Mouse (Mus musculus) forebrain, postnatal 0 days (tissue): ENCODE results near the gene Zfp747. TPM values are rescaled to one million over a fixed set of nuclear protein-coding genes. Genes with fewer than 3 reads are reported as not detected.
"Not testable (repeated sequence)": the region's sequence is repeated elsewhere in the genome, so short reads cannot be mapped to it uniquely, and the experiment has no call there.

Experiments
- ATAC-seq: fragments of 200-750 bp; cut with Nextera tagmentation; 2 replicates; pipeline ENCODE4 v1.8.0; 2017; ENCODE audit warnings: mild to moderate bottlenecking, moderate library complexity
- DNase-seq: peaks from one replicate; pipeline ENCODE4 v3.0.0-alpha.2; 2015
- H3K27ac ChIP-seq: fragments of 300-500 bp; sonication (generic); 2 replicates; pipeline ENCODE4 v1.5.1; 2014; ENCODE audit warnings: low read depth, mild to moderate bottlenecking, antibody characterized with exemption, low read length, moderate library complexity, mixed read lengths
- H3K27me3 ChIP-seq: fragments of 300-500 bp; sonication (generic); 2 replicates; pipeline ENCODE4 v1.6.1; 2014; ENCODE audit warnings: mild to moderate bottlenecking, low read length, mixed read lengths; ENCODE audit not compliant: insufficient read depth
- H3K36me3 ChIP-seq: fragments of 300-500 bp; sonication (generic); 2 replicates; pipeline ENCODE4 v1.6.1; 2014; ENCODE audit warnings: mild to moderate bottlenecking, moderate library complexity; ENCODE audit not compliant: insufficient read depth
- H3K4me1 ChIP-seq: fragments of 300-500 bp; sonication (generic); 2 replicates; pipeline ENCODE4 v1.6.1; 2014; ENCODE audit warnings: antibody characterized with exemption; ENCODE audit not compliant: insufficient read depth
- H3K4me2 ChIP-seq: fragments of 300-500 bp; sonication (generic); 2 replicates; pipeline ENCODE4 v1.6.1; 2014; ENCODE audit warnings: low read depth, mild to moderate bottlenecking, moderate library complexity
- H3K4me3 ChIP-seq: fragments of 300-500 bp; sonication (generic); 2 replicates; pipeline ENCODE4 v1.5.1; 2014; ENCODE audit warnings: low read depth, low read length, mixed read lengths
- H3K9ac ChIP-seq: fragments of 300-500 bp; sonication (generic); 2 replicates; pipeline ENCODE4 v1.6.1; 2014; ENCODE audit warnings: mild to moderate bottlenecking
- H3K9me3 ChIP-seq: fragments of 300-500 bp; sonication (generic); 2 replicates; pipeline ENCODE4 v1.6.1; 2016; ENCODE audit warnings: low read length
- CTCF ChIP-seq: sonication (generic); IDR thresholded peaks from 2 replicates; pipeline ENCODE4 v1.5.1; 2016; ENCODE audit warnings: antibody characterized with exemption, control low read depth, low read depth
- WGBS: fragments of 180-500 bp; shearing (Covaris S2); extraction: QIAGEN DNeasy Blood & Tissue Kit; methylation state at CpG from one replicate; pipeline ENCODE4 v1.1.7; 2014; 5-methylcytosine and 5-hydroxymethylcytosine counted together
- polyA plus RNA-seq: library from polyadenylated mRNA; unstranded; fragments of >200 nt; fragmentation: Nextera tagmentation; extraction: Ambion mirVana; gene quantifications from 2 replicates; pipeline ENCODE4 v1.2.1, GENCODE M21; 2015
- total RNA-seq: library from RNA; depleted of rRNA; stranded (reverse); fragments of >200 nt; gene quantifications from 2 replicates; pipeline ENCODE4 v1.2.3, GENCODE M21; 2014

The Zfp747 gene
- total and polyA plus RNA-seq, 2 experiments from 2014 or later, result 4.7 to 9.2 TPM

DNA sequence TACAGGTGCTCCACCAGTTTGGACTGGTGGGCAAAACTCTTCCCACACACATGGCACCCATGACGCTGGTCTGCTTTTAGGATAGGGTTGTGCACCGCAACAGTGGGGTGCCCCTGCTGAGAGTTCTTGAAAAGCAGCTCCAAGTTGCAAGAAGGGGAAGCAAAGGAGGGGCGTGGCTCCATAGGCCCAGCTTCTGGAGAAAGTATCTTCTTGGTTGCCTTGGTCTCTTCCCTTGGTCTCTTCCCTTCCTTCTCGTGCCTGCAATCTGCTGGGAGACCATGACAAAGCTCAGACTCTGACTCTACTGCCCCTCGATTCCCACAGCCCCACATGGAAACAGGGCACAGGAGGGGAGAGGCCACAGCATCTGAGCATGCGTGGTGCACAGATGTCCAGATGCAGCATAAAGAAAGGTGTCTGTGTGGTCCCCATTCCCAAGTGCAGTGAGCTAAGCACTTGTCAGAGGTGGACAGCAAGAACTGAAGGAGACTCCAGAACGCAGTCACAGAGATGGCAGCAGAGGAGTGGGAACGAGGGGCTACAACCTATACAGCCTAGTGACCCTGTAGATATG, 16.5 kb upstream of the Zfp747 start:
- Histone ChIP-seq H3K9ac (peak overlapping the region; percentile 87), H3K4me1 (peaks cover 10% of the 10 kb centered on the region; the same call in 1 of the 2 replicates), H3K4me2 (peak overlapping the region; percentile 80), H3K36me3 (peaks cover 4% of the 10 kb centered on the region; the same call in 1 of the 2 replicates), H3K27ac (no peak overlapping the region), H3K4me3 (peak overlapping the region; percentile 54; the same call in 1 of the 2 replicates), H3K27me3 (no peaks in the 10 kb centered on the region), H3K9me3 (no peaks in the 10 kb centered on the region)
- no peak for TF ChIP-seq CTCF
- no peak for DNase-seq
- 84% methylated on average over 8 of the region's 8 CpGs for WGBS
- ATAC-seq, result no peak

DNA sequence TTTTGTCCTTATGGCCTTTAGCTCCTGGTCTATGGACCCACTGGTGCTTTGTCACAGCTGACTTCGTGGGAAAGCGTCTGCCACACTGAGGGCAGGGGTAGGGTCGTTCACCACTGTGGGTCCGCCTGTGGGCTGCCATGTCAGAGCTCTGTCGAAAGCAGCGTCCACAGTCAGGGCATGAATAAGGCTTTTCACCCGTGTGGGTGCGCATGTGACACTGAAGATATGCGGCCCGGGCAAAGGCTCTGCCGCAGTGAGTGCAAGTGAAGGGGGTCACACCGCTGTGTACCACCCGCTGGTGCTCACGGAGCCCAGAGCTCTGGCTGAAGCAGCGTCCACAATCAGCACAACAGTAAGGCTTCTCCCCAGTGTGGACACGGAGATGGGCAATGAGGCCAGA, 15.7 kb upstream of the Zfp747 start:
- H3K4me1 ChIP-seq, result peaks cover 10% of the 10 kb centered on the region; the same call in 1 of the 2 replicates
- H3K4me3 ChIP-seq, result no peak overlapping the region
- no peak for DNase-seq
- peaks cover 4% of the 10 kb centered on the region; the same call in 1 of the 2 replicates for H3K36me3 ChIP-seq
- WGBS, result 96% methylated on average over 16 of the region's 16 CpGs
- no peak for TF ChIP-seq CTCF
- no peaks in the 10 kb centered on the region for H3K27me3 ChIP-seq
- no peak overlapping the region for H3K4me2 ChIP-seq
- no peak overlapping the region for H3K27ac ChIP-seq
- H3K9me3 ChIP-seq, result no peaks in the 10 kb centered on the region
- no peak overlapping the region for H3K9ac ChIP-seq
- ATAC-seq, result no peak

DNA sequence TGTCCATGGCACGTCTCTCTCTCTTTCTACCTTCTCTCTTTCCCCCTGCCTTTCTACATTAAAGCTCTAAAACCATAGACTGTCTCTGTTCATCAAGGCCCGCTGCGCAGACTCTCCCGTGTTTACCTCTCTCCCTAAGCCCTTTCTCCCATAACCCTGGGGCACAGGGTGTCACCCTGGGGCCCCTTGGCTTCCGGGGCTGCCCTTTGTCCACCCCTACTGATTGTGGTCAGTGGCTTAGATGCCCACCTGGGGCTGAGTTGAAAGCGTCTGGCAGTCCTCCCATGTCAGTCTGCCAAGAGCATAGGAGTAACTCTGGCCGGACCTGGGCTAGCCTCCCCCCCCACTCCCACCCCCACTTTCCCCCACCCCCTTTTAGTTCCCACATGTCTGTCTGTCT, 14.5 kb upstream of the Zfp747 start:
- Histone ChIP-seq H3K4me1 (peaks cover 10% of the 10 kb centered on the region; the same call in 1 of the 2 replicates), H3K9me3 (no peaks in the 10 kb centered on the region), H3K36me3 (peaks cover 4% of the 10 kb centered on the region; the same call in 1 of the 2 replicates), H3K27me3 (no peaks in the 10 kb centered on the region), H3K27ac (no peak overlapping the region), H3K9ac (no peak overlapping the region), H3K4me3 (no peak overlapping the region), H3K4me2 (no peak overlapping the region)
- DNase-seq, result no peak
- no peak for ATAC-seq
- TF ChIP-seq CTCF, result no peak
- 66% methylated on average over 7 of the region's 7 CpGs for WGBS

DNA sequence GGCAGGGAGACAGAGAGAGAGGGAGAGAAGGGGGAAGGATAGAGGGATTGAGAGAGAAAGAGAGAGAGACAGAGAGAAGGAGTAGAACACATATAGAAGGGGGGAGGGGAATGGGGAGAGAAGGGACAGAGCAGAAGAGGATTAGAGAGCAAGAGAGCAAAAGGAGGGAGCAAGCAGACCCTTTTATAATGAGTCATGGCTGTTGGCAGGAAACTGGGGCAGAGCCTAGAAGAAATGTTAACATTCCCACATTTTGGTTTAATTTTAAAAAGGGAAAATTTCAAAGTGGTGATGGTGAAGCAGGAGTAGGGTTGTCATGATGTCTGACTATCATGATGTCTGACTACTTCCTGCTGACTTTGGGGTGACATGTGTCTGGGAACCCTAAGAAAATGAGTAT, 12.4 kb upstream of the Zfp747 start:
- not testable (repeated sequence) for H3K4me1 ChIP-seq, DNase-seq, H3K9ac ChIP-seq, H3K9me3 ChIP-seq, H3K36me3 ChIP-seq, H3K27ac ChIP-seq, H3K4me2 ChIP-seq, ATAC-seq, H3K4me3 ChIP-seq, H3K27me3 ChIP-seq

DNA sequence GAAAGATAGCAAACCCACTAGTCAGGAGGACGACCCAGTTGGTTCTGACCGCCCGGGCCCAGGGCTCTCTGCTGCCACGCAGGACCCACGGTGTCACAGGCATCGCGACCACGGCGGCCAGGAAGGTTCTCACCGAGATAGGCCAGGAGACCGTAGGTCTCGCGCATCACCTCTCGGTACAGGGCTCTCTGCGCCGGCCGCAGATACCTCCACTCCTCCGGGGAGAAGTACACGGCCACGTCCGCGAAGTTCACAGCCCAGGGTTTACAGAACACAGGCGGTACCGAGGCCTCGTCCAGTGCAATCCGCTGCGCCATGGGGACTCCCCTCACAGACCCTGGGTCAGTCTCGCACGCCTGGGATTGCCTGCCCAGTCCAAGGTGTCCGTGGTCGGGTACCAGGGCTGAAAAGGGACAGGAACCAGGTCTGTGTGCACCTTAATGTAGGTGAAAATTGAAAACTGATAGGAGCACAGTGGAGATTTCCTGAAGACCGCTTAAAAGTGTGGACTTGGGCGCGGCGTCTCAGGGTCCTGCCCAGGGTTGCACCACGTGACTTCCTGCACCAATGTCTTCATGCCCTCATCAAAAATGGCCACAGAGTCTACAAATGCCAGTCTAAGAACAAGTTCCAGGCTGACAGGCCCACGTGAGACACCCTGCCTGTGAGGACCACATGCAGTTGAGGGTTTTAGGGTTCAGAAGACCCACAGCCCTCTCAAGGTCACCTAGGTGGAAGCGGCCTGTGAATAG, 11.0 kb upstream of the Zfp747 start, which contains the start of gene 9130019O22Rik:
Gene 9130019O22Rik (minus strand): TSS at position 526 of the 752 bp plus-strand sequence.
- H3K36me3 ChIP-seq, result peaks cover 8% of the 10 kb centered on the region; the same call in 1 of the 2 replicates
- WGBS, result 15% methylated on average over 38 of the region's 38 CpGs

DNA sequence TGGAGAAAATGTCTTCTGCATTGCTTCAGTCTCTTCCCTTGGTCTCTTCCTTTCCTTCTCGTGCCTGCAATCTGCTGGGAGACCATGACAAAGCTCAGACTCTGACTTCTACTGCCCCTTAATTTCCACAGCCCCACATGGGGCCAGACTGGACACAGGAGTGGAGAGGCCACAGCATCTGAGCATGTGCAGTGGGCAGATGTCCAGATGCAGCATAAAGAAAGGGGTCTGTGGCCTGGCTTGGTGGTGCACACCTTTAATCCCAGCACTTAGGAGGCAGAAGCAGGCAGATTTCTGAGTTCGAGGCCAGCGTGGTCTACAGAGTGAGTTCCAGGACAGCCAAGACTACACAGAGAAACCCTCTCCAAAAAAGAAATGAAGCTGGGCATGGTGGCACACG, 9.7 kb upstream of the Zfp747 start:
- not testable (repeated sequence) for H3K9ac ChIP-seq, H3K4me2 ChIP-seq, H3K9me3 ChIP-seq, DNase-seq, H3K27ac ChIP-seq, H3K4me3 ChIP-seq, H3K27me3 ChIP-seq, ATAC-seq, H3K4me1 ChIP-seq, H3K36me3 ChIP-seq
- 93% methylated on average over 4 of the region's 4 CpGs for WGBS

More for the DNA sequence above, 11.0 kb upstream of the Zfp747 start, which contains the start of gene 9130019O22Rik:
- peak within 1 kb of the TSS; percentile 52 for H3K9ac ChIP-seq
- H3K9me3 ChIP-seq, result no peaks in the 10 kb centered on the region
- DNase-seq (peak; percentile 90), ATAC-seq (peak; percentile 95)
- no peak within 1 kb of the TSS for H3K27ac ChIP-seq
- no peaks in the 10 kb centered on the region for H3K27me3 ChIP-seq
- peak within 1 kb of the TSS; percentile 77 for H3K4me2 ChIP-seq
- H3K4me1 ChIP-seq, result no peaks in the 10 kb centered on the region
- H3K4me3 ChIP-seq, result peak within 1 kb of the TSS; percentile 46
- no peak for TF ChIP-seq CTCF

DNA sequence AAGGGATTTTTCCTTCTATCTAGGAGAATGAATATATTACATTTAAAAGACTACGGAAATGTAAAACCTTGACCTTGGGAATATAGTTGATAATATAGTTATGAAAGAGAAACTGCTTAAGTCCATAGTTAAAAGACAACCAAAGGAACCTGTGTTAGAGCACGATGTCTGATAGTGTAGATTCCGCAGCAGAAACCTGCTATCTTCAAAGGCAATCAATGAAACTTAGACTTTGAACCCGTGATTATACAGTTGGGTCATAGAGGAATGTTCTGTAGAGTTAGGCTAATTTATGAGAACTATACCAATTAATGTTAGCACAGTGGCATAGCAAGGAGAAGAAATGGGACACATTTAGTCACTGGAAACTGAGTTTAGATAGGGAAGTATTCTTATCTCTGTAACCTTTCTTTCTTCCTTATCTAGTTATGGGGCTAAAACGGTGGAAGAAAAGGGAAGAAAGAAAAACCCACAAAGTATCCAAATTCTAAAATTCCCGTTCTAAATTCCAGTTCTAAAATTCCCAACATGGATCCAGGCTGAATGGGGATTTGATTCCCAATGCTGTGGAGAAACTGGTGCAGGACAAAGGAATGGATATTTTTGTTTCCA, 2.6 kb upstream of the Zfp747 start:
- H3K27ac ChIP-seq, result no peak overlapping the region
- no peak overlapping the region for H3K4me2 ChIP-seq
- 83% methylated on average over 6 of the region's 6 CpGs for WGBS
- DNase-seq (no peak), ATAC-seq (no peak)
- H3K27me3 ChIP-seq, result no peaks in the 10 kb centered on the region
- no peak overlapping the region for H3K9ac ChIP-seq
- no peak overlapping the region for H3K4me3 ChIP-seq
- no peaks in the 10 kb centered on the region for H3K4me1 ChIP-seq
- H3K9me3 ChIP-seq, result no peaks in the 10 kb centered on the region
- H3K36me3 ChIP-seq, result peaks cover 4% of the 10 kb centered on the region; the same call in 1 of the 2 replicates
- no peak for TF ChIP-seq CTCF

DNA sequence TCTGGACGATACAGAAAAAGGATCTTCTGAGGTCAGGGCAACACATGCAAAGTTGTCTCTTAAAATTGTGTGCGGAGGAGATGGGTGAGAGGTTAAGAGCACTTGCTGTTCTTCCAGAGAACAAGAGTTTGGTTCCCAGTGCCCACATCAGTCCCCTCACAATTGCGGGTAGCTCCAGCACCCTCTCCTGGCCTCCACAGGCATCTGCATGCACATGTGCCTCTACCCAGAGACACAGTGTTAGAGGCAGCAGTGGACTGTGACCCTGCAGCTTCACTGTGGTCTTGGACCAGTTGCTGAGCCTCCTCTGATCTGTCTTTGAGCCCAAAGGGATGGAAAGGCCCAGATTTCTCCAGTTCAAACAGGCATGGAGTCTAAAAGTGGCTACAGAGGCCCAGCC, 4.0 kb downstream of the Zfp747 start:
- not testable (repeated sequence) for H3K4me3 ChIP-seq, H3K27me3 ChIP-seq, DNase-seq, H3K4me2 ChIP-seq, H3K9me3 ChIP-seq, H3K27ac ChIP-seq, H3K9ac ChIP-seq, H3K36me3 ChIP-seq, H3K4me1 ChIP-seq, ATAC-seq
- WGBS, result 85% methylated on average over 3 of the region's 3 CpGs
